Mouse (Mus musculus) midbrain, embryonic 12.5 days (tissue): Measurements from ENCODE around the gene Ccdc42. TPM values are rescaled to one million over a fixed set of nuclear protein-coding genes. Genes with fewer than 3 reads are reported as not detected.

Source experiments
- ATAC-seq: fragments of 200-750 bp; cut with Nextera tagmentation; 2 replicates; pipeline ENCODE4 v1.8.0; 2017; ENCODE audit warnings: low read depth, moderate TSS enrichment, moderate library complexity; ENCODE audit not compliant: low FRiP score
- H3K27ac ChIP-seq: fragments of 300-500 bp; sonication (generic); replicated peaks from 2 replicates; pipeline ENCODE4 v1.5.1; 2016; ENCODE audit warnings: mild to moderate bottlenecking
- H3K27me3 ChIP-seq: fragments of 300-500 bp; sonication (generic); 2 replicates; pipeline ENCODE4 v1.6.1; 2016; ENCODE audit warnings: mild to moderate bottlenecking
- H3K36me3 ChIP-seq: fragments of 300-500 bp; sonication (generic); 2 replicates; pipeline ENCODE4 v1.6.1; 2016
- H3K4me1 ChIP-seq: fragments of 300-500 bp; sonication (generic); 2 replicates; pipeline ENCODE4 v1.6.1; 2016
- H3K4me2 ChIP-seq: fragments of 300-500 bp; sonication (generic); replicated peaks from 2 replicates; pipeline ENCODE4 v1.6.1; 2016; ENCODE audit warnings: mild to moderate bottlenecking, moderate library complexity
- H3K4me3 ChIP-seq: fragments of 300-500 bp; sonication (generic); 2 replicates; pipeline ENCODE4 v1.5.1; 2016; ENCODE audit warnings: mild to moderate bottlenecking
- H3K9ac ChIP-seq: fragments of 300-500 bp; sonication (generic); replicated peaks from 2 replicates; pipeline ENCODE4 v1.6.1; 2016; ENCODE audit warnings: mild to moderate bottlenecking, moderate library complexity
- H3K9me3 ChIP-seq: fragments of 300-500 bp; sonication (generic); 2 replicates; pipeline ENCODE4 v1.6.1; 2016; ENCODE audit warnings: mild to moderate bottlenecking
- WGBS: fragments of 180-500 bp; shearing (Covaris S2); methylation state at CpG from one replicate; pipeline ENCODE4 v1.1.7; 2016; 5-methylcytosine and 5-hydroxymethylcytosine counted together
- polyA plus RNA-seq: library from polyadenylated mRNA; unstranded; fragments of >200 nt; fragmentation: Nextera tagmentation; extraction: Ambion mirVana; gene quantifications from 2 replicates; pipeline ENCODE4 v1.2.1, GENCODE M21; 2016

Ccdc42 gene
- polyA plus RNA-seq, 1 experiment from 2014 or later: 0.87 TPM

DNA sequence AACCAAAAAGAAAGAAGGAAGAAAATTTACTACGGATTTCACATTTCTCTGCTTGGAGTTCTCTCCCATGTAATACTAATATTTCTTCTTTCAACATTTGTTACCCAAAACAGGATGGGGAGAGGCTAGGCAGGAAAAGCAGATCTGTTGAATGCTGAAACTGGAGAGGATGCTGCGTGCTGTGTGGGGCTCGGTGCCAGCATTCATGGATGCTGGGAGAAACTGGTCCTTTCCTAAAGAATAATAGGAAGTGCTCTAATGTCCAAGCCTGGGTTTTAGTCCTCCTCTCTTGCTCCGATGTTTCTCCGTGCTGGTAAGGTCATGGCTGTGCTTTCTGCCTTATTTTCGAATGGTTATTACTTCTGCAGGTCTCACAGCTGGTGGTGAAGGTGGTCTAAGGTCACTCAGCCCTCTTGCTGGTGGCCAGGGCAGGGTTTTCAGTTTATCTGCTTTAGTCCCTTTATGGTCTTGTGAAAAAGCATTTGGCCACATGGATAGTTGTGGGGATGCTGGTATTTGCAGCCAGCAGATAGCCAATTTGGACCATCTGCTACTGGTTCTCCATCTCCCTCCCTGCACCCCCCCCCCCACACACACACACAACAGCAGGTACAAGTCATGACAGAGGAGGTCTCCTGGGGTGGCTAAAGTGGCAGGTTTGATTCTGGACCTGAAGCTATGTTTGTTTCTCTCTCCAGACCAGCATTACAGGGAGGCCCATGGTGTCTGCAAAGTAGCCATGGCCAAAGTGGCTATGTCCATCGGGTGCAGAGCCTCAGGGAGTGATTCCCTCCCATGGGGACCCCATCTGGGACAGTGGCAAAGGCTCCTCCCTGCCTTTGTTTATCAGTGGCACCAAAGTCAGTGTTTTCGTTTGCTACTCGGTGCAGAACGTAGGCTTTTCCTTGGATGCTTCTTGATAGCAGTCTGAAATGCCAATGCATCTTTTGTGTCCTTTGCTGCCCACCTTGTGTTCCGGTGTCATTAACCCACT, 24.6 kb upstream of the Ccdc42 start:
- Histone ChIP-seq H3K9me3 (no peaks in the 10 kb centered on the region), H3K4me3 (no peak overlapping the region), H3K4me2 (no peak overlapping the region), H3K9ac (no peak overlapping the region), H3K4me1 (peaks cover 5% of the 10 kb centered on the region; the same call in 1 of the 2 replicates), H3K36me3 (no peaks in the 10 kb centered on the region), H3K27ac (no peak overlapping the region), H3K27me3 (peaks cover 12% of the 10 kb centered on the region)
- WGBS: 77% methylated on average over 11 of the region's 11 CpGs
- ATAC-seq: no peak

GRCm38 (mm10) chr11:68564356-68565031, 22.3 kb upstream of the Ccdc42 start:
- no peaks in the 10 kb centered on the region for H3K36me3 ChIP-seq
- WGBS: 80% methylated on average over 13 of the region's 13 CpGs
- no peak for ATAC-seq
- no peak overlapping the region for H3K4me2 ChIP-seq
- no peak overlapping the region for H3K4me3 ChIP-seq
- H3K9me3 ChIP-seq: no peaks in the 10 kb centered on the region
- no peak overlapping the region for H3K9ac ChIP-seq
- H3K4me1 ChIP-seq: peaks cover 5% of the 10 kb centered on the region; the same call in 1 of the 2 replicates
- H3K27ac ChIP-seq: no peak overlapping the region
- peaks cover 10% of the 10 kb centered on the region; the same call in 1 of the 2 replicates for H3K27me3 ChIP-seq

GRCm38 (mm10) chr11:68565032-68565429, 21.8 kb upstream of the Ccdc42 start:
- WGBS: 88% methylated on average over 3 of the region's 3 CpGs
- ATAC-seq: no peak
- Histone ChIP-seq H3K4me1 (peaks cover 5% of the 10 kb centered on the region; the same call in 1 of the 2 replicates), H3K27me3 (peaks cover 10% of the 10 kb centered on the region; the same call in 1 of the 2 replicates), H3K9ac (no peak overlapping the region), H3K9me3 (no peaks in the 10 kb centered on the region), H3K4me2 (no peak overlapping the region), H3K36me3 (no peaks in the 10 kb centered on the region), H3K4me3 (no peak overlapping the region), H3K27ac (no peak overlapping the region)

- Histone ChIP-seq H3K4me2 (peak overlapping the region; percentile 56), H3K36me3 (no peaks in the 10 kb centered on the region), H3K27ac (no peak overlapping the region), H3K9me3 (no peaks in the 10 kb centered on the region), H3K27me3 (peaks cover 10% of the 10 kb centered on the region; the same call in 1 of the 2 replicates), H3K4me1 (peaks cover 5% of the 10 kb centered on the region; the same call in 1 of the 2 replicates), H3K4me3 (peak overlapping the region; percentile 32), H3K9ac (no peak overlapping the region; the same call in 1 of the 2 replicates)
- WGBS: 26% methylated on average over 17 of the region's 17 CpGs
- ATAC-seq: no peak
Measured at GRCm38 (mm10) chr11:68566447-68567059, 20.3 kb upstream of the Ccdc42 start.

- no peak for ATAC-seq
- 89% methylated on average over 5 of the region's 5 CpGs for WGBS
- no peak overlapping the region for H3K4me2 ChIP-seq
- peaks cover 5% of the 10 kb centered on the region; the same call in 1 of the 2 replicates for H3K4me1 ChIP-seq
- no peak overlapping the region for H3K9ac ChIP-seq
- H3K4me3 ChIP-seq: no peak overlapping the region
- no peaks in the 10 kb centered on the region for H3K36me3 ChIP-seq
- no peak overlapping the region for H3K27ac ChIP-seq
- no peaks in the 10 kb centered on the region for H3K9me3 ChIP-seq
- H3K27me3 ChIP-seq: peaks cover 10% of the 10 kb centered on the region; the same call in 1 of the 2 replicates
Measured at GRCm38 (mm10) chr11:68570861-68571260, 16.0 kb upstream of the Ccdc42 start.

DNA sequence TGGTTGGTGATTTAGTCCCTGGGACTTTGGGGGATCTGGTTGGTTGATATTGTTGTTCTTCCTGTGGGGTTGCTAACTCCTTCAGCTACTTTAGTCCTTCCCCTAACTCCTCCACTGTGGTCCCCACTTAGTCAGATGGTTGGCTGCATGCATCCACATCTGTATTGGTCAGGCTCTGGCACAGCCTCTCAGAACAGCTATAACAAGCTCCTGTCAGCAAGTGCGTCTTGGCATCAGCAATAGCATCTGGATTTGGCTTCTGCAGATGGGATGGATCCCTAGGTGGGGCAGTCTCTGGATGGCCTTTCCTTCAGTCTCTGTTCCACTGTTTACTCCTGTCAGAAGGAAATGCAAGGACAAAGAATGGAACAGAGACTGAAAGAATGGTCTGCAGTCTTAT, 9.7 kb upstream of the Ccdc42 start:
- no peak overlapping the region for H3K4me2 ChIP-seq
- H3K9ac ChIP-seq: no peak overlapping the region
- H3K4me1 ChIP-seq: peaks cover 12% of the 10 kb centered on the region
- H3K9me3 ChIP-seq: no peaks in the 10 kb centered on the region
- H3K27ac ChIP-seq: no peak overlapping the region
- no peak for ATAC-seq
- 93% methylated on average over 1 of the region's 1 CpGs for WGBS
- no peaks in the 10 kb centered on the region for H3K36me3 ChIP-seq
- no peak overlapping the region for H3K4me3 ChIP-seq
- H3K27me3 ChIP-seq: no peaks in the 10 kb centered on the region

- Histone ChIP-seq H3K4me1 (peaks cover 15% of the 10 kb centered on the region), H3K9ac (peak overlapping the region; percentile 17; the same call in 1 of the 2 replicates), H3K4me3 (no peak overlapping the region), H3K4me2 (no peak overlapping the region; the same call in 1 of the 2 replicates), H3K36me3 (no peaks in the 10 kb centered on the region), H3K27ac (peak overlapping the region; percentile 58; the same call in 1 of the 2 replicates), H3K27me3 (no peaks in the 10 kb centered on the region), H3K9me3 (no peaks in the 10 kb centered on the region)
- no peak for ATAC-seq
- 25% methylated on average over 9 of the region's 9 CpGs for WGBS
Measured at GRCm38 (mm10) chr11:68579462-68579881, 7.3 kb upstream of the Ccdc42 start.

GRCm38 (mm10) chr11:68580566-68580965, 6.3 kb upstream of the Ccdc42 start:
- Histone ChIP-seq H3K27ac (no peak overlapping the region), H3K4me2 (no peak overlapping the region), H3K4me1 (peaks cover 15% of the 10 kb centered on the region), H3K36me3 (no peaks in the 10 kb centered on the region), H3K4me3 (no peak overlapping the region), H3K27me3 (peaks cover 4% of the 10 kb centered on the region; the same call in 1 of the 2 replicates), H3K9me3 (no peaks in the 10 kb centered on the region), H3K9ac (no peak overlapping the region)
- no peak for ATAC-seq
- WGBS: 26% methylated on average over 6 of the region's 6 CpGs

GRCm38 (mm10) chr11:68583225-68583624, 3.6 kb upstream of the Ccdc42 start:
- WGBS: 76% methylated on average over 13 of the region's 13 CpGs
- no peak overlapping the region for H3K9ac ChIP-seq

GRCm38 (mm10) chr11:68583906-68584480, 2.8 kb upstream of the Ccdc42 start:
- no peak overlapping the region for H3K27ac ChIP-seq
- peaks cover 4% of the 10 kb centered on the region; the same call in 1 of the 2 replicates for H3K27me3 ChIP-seq
- H3K36me3 ChIP-seq: no peaks in the 10 kb centered on the region
- ATAC-seq: no peak
- 58% methylated on average over 8 of the region's 8 CpGs for WGBS
- H3K9me3 ChIP-seq: no peaks in the 10 kb centered on the region
- no peak overlapping the region for H3K4me3 ChIP-seq
- no peak overlapping the region for H3K4me2 ChIP-seq
- peaks cover 15% of the 10 kb centered on the region for H3K4me1 ChIP-seq
- no peak overlapping the region for H3K9ac ChIP-seq

More at GRCm38 (mm10) chr11:68583225-68583624, 3.6 kb upstream of the Ccdc42 start:
- Histone ChIP-seq H3K27ac (no peak overlapping the region), H3K9me3 (no peaks in the 10 kb centered on the region), H3K27me3 (peaks cover 4% of the 10 kb centered on the region; the same call in 1 of the 2 replicates), H3K4me2 (no peak overlapping the region), H3K4me3 (no peak overlapping the region), H3K36me3 (no peaks in the 10 kb centered on the region), H3K4me1 (peaks cover 15% of the 10 kb centered on the region)
- ATAC-seq: no peak

- 16% methylated on average over 3 of the region's 3 CpGs for WGBS
- no peak overlapping the region for H3K4me2 ChIP-seq
- H3K9ac ChIP-seq: no peak overlapping the region
- H3K4me3 ChIP-seq: no peak overlapping the region
- H3K9me3 ChIP-seq: no peaks in the 10 kb centered on the region
- peaks cover 3% of the 10 kb centered on the region for H3K4me1 ChIP-seq
- peaks cover 15% of the 10 kb centered on the region for H3K27me3 ChIP-seq
- ATAC-seq: no peak
- H3K27ac ChIP-seq: no peak overlapping the region
- no peaks in the 10 kb centered on the region for H3K36me3 ChIP-seq
Measured at GRCm38 (mm10) chr11:68585890-68586289, 931 bp upstream of the Ccdc42 start.
